ENCODE assay signal across 10 mouse cellular contexts in genomic region chr5:144219306-144219705, GRCm38 (mm10). TPM values are rescaled to one million over a fixed set of nuclear protein-coding genes. Genes with fewer than 3 reads are reported as not detected.
DNase-seq lines count a peak whose midpoint lies in the region; ATAC-seq and TF ChIP-seq lines count a peak whose summit lies in the region.
"Had no signal": no experiment of that assay in that cellular context is flagged by ENCODE, and none has a peak within 500 bp of the region (broad histone marks: within the 10 kb centered on the region; RNA-seq: fewer than 3 reads in every experiment).

No protein-coding gene starts in this region.

- H3K36me3 ChIP-seq in stomach, postnatal 0 days (ENCODE audit: control insufficient read depth, insufficient read depth, low read length) = no peaks in the 10 kb centered on the region

- intact Hi-C loops in heart, postnatal 25 days (cut with DNase I) = no loop called here
- intact Hi-C loops in left cerebral cortex, postnatal 36 days (cut with DNase I) = no loop called here

- 74% methylated on average over 12 of the region's 12 CpGs for WGBS in stomach, postnatal 0 days

- peaks cover 3% of the 10 kb centered on the region; the same call in 1 of the 2 replicates for H3K4me1 ChIP-seq in stomach, postnatal 0 days (replicated peaks; ENCODE audit: control insufficient read depth, insufficient read depth)

- H3K4me3 ChIP-seq in stomach, postnatal 0 days (ENCODE audit: low read depth, low read length) = no peak overlapping the region
- H3K4me3 ChIP-seq: megakaryocyte, embryonic 14.5 days had no signal

- H3K27ac ChIP-seq in stomach, postnatal 0 days (replicated peaks) = no peak overlapping the region

- TF ChIP-seq EP300 in stomach, postnatal 0 days (optimal IDR thresholded peaks at IDR 0.05) = no peak

- no peaks in the 10 kb centered on the region for H3K27me3 ChIP-seq in stomach, postnatal 0 days (ENCODE audit: control insufficient read depth, insufficient read depth, low read length)

- no peak for ATAC-seq in stomach, postnatal 0 days (ENCODE audit: low FRiP score, low TSS enrichment)

- no peak for TF ChIP-seq CTCF in stomach, postnatal 0 days (IDR thresholded peaks at IDR 0.05; ENCODE audit: low read depth)

- no peak overlapping the region for H3K4me2 ChIP-seq in stomach, postnatal 0 days (replicated peaks; ENCODE audit: low read depth)

- peak; percentile 92 for DNase-seq in heart, adult 11 months
- DNase-seq in heart, postnatal 25 days (ENCODE audit: low spot score) = no peak
- DNase-seq in R1 (ENCODE audit: low read depth, low spot score) = peak; percentile 65
- peak; percentile 26 for DNase-seq in heart, adult 8-10 months (ENCODE audit: low spot score)
- DNase-seq in kidney, postnatal 36 days = peak; percentile 60 to 62
- DNase-seq in stomach, postnatal 0 days (ENCODE audit: low spot score) = no peak
- no peak for DNase-seq in left cerebral cortex, postnatal 36 days (ENCODE audit: low spot score in 2 of 2)
- no peak for DNase-seq in cerebellum, postnatal 14 days
- DNase-seq: right cerebral cortex, adult 18-20 months had no signal

- H3K9me3 ChIP-seq in stomach, postnatal 0 days (ENCODE audit: control insufficient read depth, low read length) = no peaks in the 10 kb centered on the region
- H3K9me3 ChIP-seq: megakaryocyte, embryonic 14.5 days had no signal

- H3K9ac ChIP-seq in stomach, postnatal 0 days (ENCODE audit: low read length) = no peak overlapping the region

RNA-seq across cellular contexts. Expression of gene Tecpr1, which starts 4.1 kb away (rescaled TPM):
- 10 to 100 TPM; 23.0 to 24.9 TPM for total RNA-seq in heart, postnatal 25 days (2021)
- 10 to 100 TPM; 25.2 to 33.4 (median 28.5) TPM for total RNA-seq in heart, adult 8-10 months (2022)
- polyA plus RNA-seq in stomach, postnatal 0 days (2015; fragmentation: Nextera tagmentation; extraction: Ambion mirVana) = 15.4 and 16.9 TPM in 2 replicates
- 10 to 100 TPM; 86.2 to 93.0 TPM for total RNA-seq in left cerebral cortex, postnatal 36 days (2021)

RNA-seq across cellular contexts. Expression of gene Bri3, which starts 24.9 kb away (rescaled TPM):
- 100 to 1,000 TPM; 114 to 130 TPM for total RNA-seq in heart, postnatal 25 days (2021)
- total RNA-seq in heart, adult 8-10 months (2022) = 100 to 1,000 TPM; 148 to 170 (median 156) TPM
- 197 and 214 TPM in 2 replicates for polyA plus RNA-seq in stomach, postnatal 0 days (2015; fragmentation: Nextera tagmentation; extraction: Ambion mirVana)
- 10 to 100 TPM; 68.4 to 79.1 TPM for total RNA-seq in left cerebral cortex, postnatal 36 days (2021)

RNA-seq across cellular contexts. Expression of gene Bhlha15, which starts 29.2 kb away (rescaled TPM):
- not detected for total RNA-seq in heart, postnatal 25 days (2021)
- under 1 TPM in 1 of 4 experiments, not detected in 3; 0.13 TPM for total RNA-seq in heart, adult 8-10 months (2022)
- 9.2 and 11.6 TPM in 2 replicates for polyA plus RNA-seq in stomach, postnatal 0 days (2015; fragmentation: Nextera tagmentation; extraction: Ambion mirVana)
- under 1 TPM; 0.22 to 0.43 TPM for total RNA-seq in left cerebral cortex, postnatal 36 days (2021)

Comparison
In these comparisons a context has a peak if more than half of its experiments do, and no peak if none do; other contexts are left out.
1. DNase-seq: peak in heart, adult 11 months (single experiment), R1 (single experiment), heart, adult 8-10 months (single experiment) and kidney, postnatal 36 days (2 of 2); none in heart, postnatal 25 days (single experiment), stomach, postnatal 0 days (single experiment), left cerebral cortex, postnatal 36 days (0 of 2) and cerebellum, postnatal 14 days (0 of 2).